Mouse (Mus musculus): Measurements from ENCODE around the gene Fibp.

GRCm38 (mm10) chr19:5424092-5424781 lies 36.2 kb upstream of the Fibp start:
- no peak for TF ChIP-seq CTCF (IDR thresholded peaks at IDR 0.05; ENCODE audit: extremely low read depth, insufficient read length, insufficient replicate concordance, low read depth, low read length)
- TF ChIP-seq POLR2A (IDR thresholded peaks at IDR 0.05; ENCODE audit: low read depth, low read length): no peak

Data from small intestine, adult 2 months (tissue).